Mouse (Mus musculus) kidney, embryonic 16.5 days (tissue): ENCODE data around the gene Rbm17. TPM values are rescaled to one million over a fixed set of nuclear protein-coding genes. Genes with fewer than 3 reads are reported as not detected.

Source experiments
- ATAC-seq: fragments of 200-750 bp; cut with Nextera tagmentation; 2 replicates; pipeline ENCODE4 v1.8.0; 2017; ENCODE audit warnings: moderate TSS enrichment; ENCODE audit not compliant: low FRiP score, low TSS enrichment
- H3K27ac ChIP-seq: fragments of 300-500 bp; sonication (generic); 2 replicates; pipeline ENCODE4 v1.5.1; 2014; ENCODE audit warnings: low read length
- H3K27me3 ChIP-seq: fragments of 300-500 bp; sonication (generic); 2 replicates; pipeline ENCODE4 v1.6.1; 2014; ENCODE audit warnings: low read length, control low read depth, mixed read lengths; ENCODE audit not compliant: insufficient read depth
- H3K36me3 ChIP-seq: fragments of 300-500 bp; sonication (generic); 2 replicates; pipeline ENCODE4 v1.6.1; 2014; ENCODE audit warnings: low read length, control low read depth, mixed read lengths; ENCODE audit not compliant: insufficient read depth
- H3K4me1 ChIP-seq: fragments of 300-500 bp; sonication (generic); 2 replicates; pipeline ENCODE4 v1.6.1; 2014; ENCODE audit warnings: low read length, control low read depth, mixed read lengths; ENCODE audit not compliant: insufficient read depth
- H3K4me2 ChIP-seq: fragments of 300-500 bp; sonication (generic); replicated peaks from 2 replicates; pipeline ENCODE4 v1.6.1; 2014; ENCODE audit warnings: low read depth, low read length
- H3K4me3 ChIP-seq: fragments of 300-500 bp; sonication (generic); 2 replicates; pipeline ENCODE4 v1.5.1; 2014; ENCODE audit warnings: mild to moderate bottlenecking, low read length
- H3K9ac ChIP-seq: fragments of 300-500 bp; sonication (generic); replicated peaks from 2 replicates; pipeline ENCODE4 v1.6.1; 2014; ENCODE audit warnings: low read length
- H3K9me3 ChIP-seq: fragments of 300-500 bp; sonication (generic); 2 replicates; pipeline ENCODE4 v1.6.1; 2016; ENCODE audit warnings: low read length, control low read depth
- WGBS: fragments of 180-500 bp; shearing (Covaris S2); extraction: QIAGEN DNeasy Blood & Tissue Kit; methylation state at CpG from one replicate; pipeline ENCODE4 v1.1.7; 2014; 5-methylcytosine and 5-hydroxymethylcytosine counted together
- polyA plus RNA-seq: library from polyadenylated mRNA; unstranded; fragments of >200 nt; fragmentation: Nextera tagmentation; extraction: Ambion mirVana; gene quantifications from 2 replicates; pipeline ENCODE4 v1.2.1, GENCODE M21; 2015

Rbm17 gene
- polyA plus RNA-seq: 147 and 152 TPM in 2 replicates

- Histone ChIP-seq H3K27me3 (no peaks in the 10 kb centered on the region), H3K4me1 (peaks cover 12% of the 10 kb centered on the region), H3K9ac (peak within 1 kb of the TSS; percentile 97), H3K4me2 (peak within 1 kb of the TSS; percentile 69; the same call in 1 of the 2 replicates), H3K4me3 (peak within 1 kb of the TSS; percentile 96), H3K36me3 (peaks cover 14% of the 10 kb centered on the region), H3K9me3 (no peaks in the 10 kb centered on the region), H3K27ac (peak within 1 kb of the TSS; percentile 58)
- ATAC-seq: no peak
- WGBS: 76% methylated on average over 5 of the region's 5 CpGs
Measured at GRCm38 (mm10) chr2:11604053-11604452, at the start of gene Rbm17. Rbm17 (minus strand) TSS chr2:11604153.

- no peak overlapping the region for H3K4me2 ChIP-seq
- H3K27me3 ChIP-seq: no peaks in the 10 kb centered on the region
- H3K36me3 ChIP-seq: no peaks in the 10 kb centered on the region
- no peak overlapping the region for H3K4me3 ChIP-seq
- no peak overlapping the region for H3K27ac ChIP-seq
- no peak overlapping the region for H3K9ac ChIP-seq
- H3K4me1 ChIP-seq: no peaks in the 10 kb centered on the region
- no peak for ATAC-seq
- no peaks in the 10 kb centered on the region for H3K9me3 ChIP-seq
- WGBS: 44% methylated on average over 6 of the region's 6 CpGs
Measured at GRCm38 (mm10) chr2:11653330-11653729, 49.4 kb upstream of the Rbm17 start.

GRCm38 (mm10) chr2:11652780-11653179 lies 48.8 kb upstream of the Rbm17 start:
- no peaks in the 10 kb centered on the region for H3K27me3 ChIP-seq
- no peaks in the 10 kb centered on the region for H3K4me1 ChIP-seq
- H3K9me3 ChIP-seq: no peaks in the 10 kb centered on the region
- WGBS: 73% methylated on average over 2 of the region's 2 CpGs
- no peak overlapping the region for H3K9ac ChIP-seq
- no peaks in the 10 kb centered on the region for H3K36me3 ChIP-seq
- H3K27ac ChIP-seq: no peak overlapping the region
- no peak for ATAC-seq
- no peak overlapping the region for H3K4me3 ChIP-seq
- no peak overlapping the region for H3K4me2 ChIP-seq

- no peaks in the 10 kb centered on the region for H3K36me3 ChIP-seq
- no peak for ATAC-seq
- no peak overlapping the region for H3K4me2 ChIP-seq
- H3K4me1 ChIP-seq: no peaks in the 10 kb centered on the region
- no peak overlapping the region for H3K4me3 ChIP-seq
- H3K27ac ChIP-seq: no peak overlapping the region
- H3K27me3 ChIP-seq: no peaks in the 10 kb centered on the region
- H3K9ac ChIP-seq: no peak overlapping the region
- 80% methylated on average over 3 of the region's 3 CpGs for WGBS
- no peaks in the 10 kb centered on the region for H3K9me3 ChIP-seq
Measured at GRCm38 (mm10) chr2:11652196-11652595, 48.2 kb upstream of the Rbm17 start.

- no peak overlapping the region for H3K4me2 ChIP-seq
- 47% methylated on average over 3 of the region's 3 CpGs for WGBS
- no peak overlapping the region for H3K4me3 ChIP-seq
- H3K9me3 ChIP-seq: no peaks in the 10 kb centered on the region
- no peaks in the 10 kb centered on the region for H3K4me1 ChIP-seq
- no peak overlapping the region for H3K9ac ChIP-seq
- no peak overlapping the region for H3K27ac ChIP-seq
- H3K36me3 ChIP-seq: no peaks in the 10 kb centered on the region
- ATAC-seq: no peak
- H3K27me3 ChIP-seq: no peaks in the 10 kb centered on the region
Measured at GRCm38 (mm10) chr2:11651476-11651875, 47.5 kb upstream of the Rbm17 start.

GRCm38 (mm10) chr2:11645297-11645696 lies 41.3 kb upstream of the Rbm17 start:
- H3K27me3 ChIP-seq: no peaks in the 10 kb centered on the region
- 80% methylated on average over 2 of the region's 2 CpGs for WGBS

GRCm38 (mm10) chr2:11644057-11644456 lies 40.1 kb upstream of the Rbm17 start:
- Histone ChIP-seq H3K36me3 (no peaks in the 10 kb centered on the region), H3K27ac (no peak overlapping the region), H3K9me3 (no peaks in the 10 kb centered on the region), H3K4me2 (no peak overlapping the region), H3K9ac (no peak overlapping the region), H3K27me3 (no peaks in the 10 kb centered on the region), H3K4me3 (no peak overlapping the region), H3K4me1 (no peaks in the 10 kb centered on the region)
- no peak for ATAC-seq
- 75% methylated on average over 1 of the region's 1 CpGs for WGBS

More at GRCm38 (mm10) chr2:11645297-11645696, 41.3 kb upstream of the Rbm17 start:
- H3K4me1 ChIP-seq: no peaks in the 10 kb centered on the region
- no peaks in the 10 kb centered on the region for H3K36me3 ChIP-seq
- no peak overlapping the region for H3K4me2 ChIP-seq
- no peak overlapping the region for H3K27ac ChIP-seq
- no peak overlapping the region for H3K9ac ChIP-seq
- no peaks in the 10 kb centered on the region for H3K9me3 ChIP-seq
- no peak for ATAC-seq
- H3K4me3 ChIP-seq: no peak overlapping the region

GRCm38 (mm10) chr2:11642451-11642941 lies 38.5 kb upstream of the Rbm17 start, which contains the start of gene Il2ra:
Il2ra (plus strand) TSS chr2:11642807.
- Histone ChIP-seq H3K9me3 (no peaks in the 10 kb centered on the region), H3K4me1 (no peaks in the 10 kb centered on the region), H3K4me3 (no peak within 1 kb of the TSS), H3K4me2 (no peak within 1 kb of the TSS), H3K27me3 (no peaks in the 10 kb centered on the region), H3K27ac (no peak within 1 kb of the TSS), H3K36me3 (no peaks in the 10 kb centered on the region), H3K9ac (no peak within 1 kb of the TSS)
- no peak for ATAC-seq
- WGBS: 90% methylated on average over 3 of the region's 3 CpGs

GRCm38 (mm10) chr2:11637115-11637514 lies 33.2 kb upstream of the Rbm17 start:
- H3K9ac ChIP-seq: no peak overlapping the region
- 70% methylated on average over 1 of the region's 1 CpGs for WGBS
- no peak overlapping the region for H3K27ac ChIP-seq
- H3K27me3 ChIP-seq: no peaks in the 10 kb centered on the region
- no peak for ATAC-seq
- no peaks in the 10 kb centered on the region for H3K36me3 ChIP-seq
- no peaks in the 10 kb centered on the region for H3K9me3 ChIP-seq
- no peak overlapping the region for H3K4me2 ChIP-seq
- no peaks in the 10 kb centered on the region for H3K4me1 ChIP-seq
- no peak overlapping the region for H3K4me3 ChIP-seq

- no peak for ATAC-seq
- H3K9ac ChIP-seq: no peak overlapping the region
- no peak overlapping the region for H3K4me3 ChIP-seq
- 71% methylated on average over 3 of the region's 3 CpGs for WGBS
- H3K27me3 ChIP-seq: no peaks in the 10 kb centered on the region
- H3K27ac ChIP-seq: no peak overlapping the region
- no peaks in the 10 kb centered on the region for H3K36me3 ChIP-seq
- no peaks in the 10 kb centered on the region for H3K9me3 ChIP-seq
- no peak overlapping the region for H3K4me2 ChIP-seq
- H3K4me1 ChIP-seq: no peaks in the 10 kb centered on the region
Measured at GRCm38 (mm10) chr2:11636138-11636480, 32.2 kb upstream of the Rbm17 start.
